Mouse (Mus musculus): ENCODE measurements at regions not wholly inside any gene's neighbourhood (a gene's known extent, or its start where the extent isn't known, plus 50 kb on each side); places are given as distances from the start of the nearest gene placed in this dataset.

DNA sequence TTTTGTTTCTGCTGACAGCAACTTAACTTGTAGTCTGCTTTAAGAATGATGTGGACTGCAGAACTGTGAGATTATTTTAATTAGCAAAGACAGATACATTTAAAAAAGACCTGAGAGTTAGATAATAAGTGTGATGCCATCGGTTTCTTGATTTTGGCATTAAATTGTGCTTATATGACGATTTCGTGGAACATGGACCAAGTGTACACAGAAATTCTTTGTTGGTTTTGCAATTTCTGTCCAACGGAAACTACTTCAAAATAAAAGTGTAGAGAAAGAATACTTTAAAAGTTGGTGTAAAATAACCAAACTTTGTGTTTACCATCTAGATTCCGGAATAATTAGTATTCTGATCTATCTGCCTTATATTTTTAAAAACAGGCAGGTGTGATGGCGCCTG lies 81.4 kb upstream of the Pik3r1 start:
- Histone ChIP-seq H3K4me1 (ENCODE audit: control insufficient read depth, insufficient read depth, low read length) (peaks cover 10% of the 10 kb centered on the region), H3K9ac (ENCODE audit: low read length) (no peak overlapping the region), H3K27ac (ENCODE audit: low read length) (no peak overlapping the region), H3K4me3 (replicated peaks; ENCODE audit: low read length) (no peak overlapping the region), H3K4me2 (ENCODE audit: low read depth, low read length) (no peak overlapping the region), H3K9me3 (replicated peaks; ENCODE audit: control insufficient read depth, low read length) (no peaks in the 10 kb centered on the region), H3K36me3 (ENCODE audit: control insufficient read depth, insufficient read depth, low read length) (no peaks in the 10 kb centered on the region), H3K27me3 (ENCODE audit: control insufficient read depth, insufficient read depth, low read length) (no peaks in the 10 kb centered on the region)
- ATAC-seq (ENCODE audit: insufficient read depth, low FRiP score): no peak
- 86% methylated on average over 6 of the region's 6 CpGs for WGBS

DNA sequence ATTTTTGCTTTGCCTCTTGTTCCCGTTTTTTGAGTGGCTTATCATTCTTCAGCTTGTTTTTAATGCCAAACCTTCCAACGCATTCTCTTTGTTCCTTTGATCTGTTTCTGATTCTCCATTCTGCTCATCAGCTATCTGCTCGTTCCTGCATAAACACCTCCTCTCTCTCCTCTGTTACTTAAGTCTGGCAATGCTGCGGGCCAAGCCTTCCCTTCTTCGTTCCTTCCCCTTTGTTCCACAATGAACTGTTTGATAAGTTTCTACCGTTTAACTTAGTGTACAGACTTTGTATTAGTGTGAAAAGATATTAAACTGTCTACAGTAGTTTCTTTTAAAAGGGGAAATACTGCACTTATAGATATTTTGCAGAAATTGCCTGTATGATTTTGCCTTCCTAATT lies 83.3 kb upstream of the Pik3r1 start:
- Histone ChIP-seq H3K9me3 (replicated peaks; ENCODE audit: control insufficient read depth, low read length) (no peaks in the 10 kb centered on the region), H3K4me1 (ENCODE audit: control insufficient read depth, insufficient read depth, low read length) (peaks cover 5% of the 10 kb centered on the region), H3K4me2 (ENCODE audit: low read depth, low read length) (no peak overlapping the region), H3K27me3 (ENCODE audit: control insufficient read depth, insufficient read depth, low read length) (no peaks in the 10 kb centered on the region), H3K4me3 (replicated peaks; ENCODE audit: low read length) (no peak overlapping the region), H3K9ac (ENCODE audit: low read length) (no peak overlapping the region), H3K27ac (ENCODE audit: low read length) (no peak overlapping the region), H3K36me3 (ENCODE audit: control insufficient read depth, insufficient read depth, low read length) (no peaks in the 10 kb centered on the region)
- WGBS: 56% methylated on average over 6 of the region's 6 CpGs
- ATAC-seq (ENCODE audit: insufficient read depth, low FRiP score): no peak

GRCm38 (mm10) chr13:101852960-101853359 lies 84.9 kb upstream of the Pik3r1 start:
- 91% methylated on average over 5 of the region's 5 CpGs for WGBS
- Histone ChIP-seq H3K4me2 (ENCODE audit: low read depth, low read length) (no peak overlapping the region), H3K36me3 (ENCODE audit: control insufficient read depth, insufficient read depth, low read length) (no peaks in the 10 kb centered on the region), H3K27me3 (ENCODE audit: control insufficient read depth, insufficient read depth, low read length) (no peaks in the 10 kb centered on the region), H3K9ac (ENCODE audit: low read length) (no peak overlapping the region), H3K4me3 (replicated peaks; ENCODE audit: low read length) (no peak overlapping the region), H3K9me3 (replicated peaks; ENCODE audit: control insufficient read depth, low read length) (no peaks in the 10 kb centered on the region), H3K4me1 (ENCODE audit: control insufficient read depth, insufficient read depth, low read length) (peaks cover 3% of the 10 kb centered on the region), H3K27ac (ENCODE audit: low read length) (no peak overlapping the region)
- ATAC-seq (ENCODE audit: insufficient read depth, low FRiP score): no peak

DNA sequence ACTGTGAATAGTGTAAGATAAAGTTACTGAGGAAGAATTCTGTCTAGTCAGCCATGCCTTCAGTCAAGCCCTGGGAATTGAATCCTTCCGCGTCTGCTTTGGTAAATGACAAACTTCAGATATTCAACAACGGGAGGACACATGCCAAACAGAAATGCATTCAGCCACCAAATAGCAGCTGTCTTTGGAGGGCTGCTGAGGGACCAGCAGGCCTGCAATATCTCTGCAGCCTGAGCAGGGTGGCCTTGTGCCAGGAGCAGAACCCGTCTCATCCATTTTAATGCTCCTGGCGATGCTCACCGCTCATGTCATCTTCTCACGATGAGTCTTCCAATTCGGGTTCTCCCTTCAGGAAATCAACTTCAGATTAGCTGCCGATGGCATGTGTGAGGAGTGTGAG lies 87.1 kb upstream of the Pik3r1 start:
- no peak for ATAC-seq (ENCODE audit: insufficient read depth, low FRiP score)

DNA sequence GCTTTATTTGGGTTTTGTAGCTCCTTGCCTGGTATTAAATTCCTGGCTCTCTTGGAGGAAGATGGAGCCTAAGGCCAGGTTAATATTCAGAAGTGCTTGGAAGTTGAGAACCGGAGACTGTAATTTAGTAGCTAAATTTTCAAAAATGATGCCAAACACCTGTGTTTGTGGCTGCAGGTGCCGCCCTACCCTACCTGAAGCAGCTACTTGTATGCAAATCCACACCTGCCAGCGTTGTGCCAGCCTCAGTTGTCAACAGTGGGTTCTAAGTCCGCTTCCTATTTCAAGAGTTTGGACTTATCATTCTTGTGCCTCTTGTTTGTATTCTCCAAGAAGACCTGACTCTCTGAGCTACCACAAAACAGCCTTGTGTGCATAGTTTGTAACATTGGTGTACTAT lies 92.7 kb upstream of the Pik3r1 start:
- WGBS: 79% methylated on average over 4 of the region's 4 CpGs
- Histone ChIP-seq H3K4me2 (ENCODE audit: low read depth, low read length) (no peak overlapping the region), H3K9ac (ENCODE audit: low read length) (no peak overlapping the region), H3K27ac (ENCODE audit: low read length) (no peak overlapping the region), H3K4me3 (replicated peaks; ENCODE audit: low read length) (no peak overlapping the region), H3K4me1 (ENCODE audit: control insufficient read depth, insufficient read depth, low read length) (no peaks in the 10 kb centered on the region), H3K36me3 (ENCODE audit: control insufficient read depth, insufficient read depth, low read length) (no peaks in the 10 kb centered on the region), H3K9me3 (replicated peaks; ENCODE audit: control insufficient read depth, low read length) (no peaks in the 10 kb centered on the region), H3K27me3 (ENCODE audit: control insufficient read depth, insufficient read depth, low read length) (no peaks in the 10 kb centered on the region)
- ATAC-seq (ENCODE audit: insufficient read depth, low FRiP score): no peak

More for the DNA sequence above, 87.1 kb upstream of the Pik3r1 start:
- Histone ChIP-seq H3K4me3 (replicated peaks; ENCODE audit: low read length) (no peak overlapping the region), H3K27ac (ENCODE audit: low read length) (no peak overlapping the region), H3K27me3 (ENCODE audit: control insufficient read depth, insufficient read depth, low read length) (no peaks in the 10 kb centered on the region), H3K36me3 (ENCODE audit: control insufficient read depth, insufficient read depth, low read length) (no peaks in the 10 kb centered on the region), H3K4me1 (ENCODE audit: control insufficient read depth, insufficient read depth, low read length) (no peaks in the 10 kb centered on the region), H3K9ac (ENCODE audit: low read length) (no peak overlapping the region), H3K9me3 (replicated peaks; ENCODE audit: control insufficient read depth, low read length) (no peaks in the 10 kb centered on the region), H3K4me2 (ENCODE audit: low read depth, low read length) (no peak overlapping the region)
- WGBS: 48% methylated on average over 9 of the region's 9 CpGs

DNA sequence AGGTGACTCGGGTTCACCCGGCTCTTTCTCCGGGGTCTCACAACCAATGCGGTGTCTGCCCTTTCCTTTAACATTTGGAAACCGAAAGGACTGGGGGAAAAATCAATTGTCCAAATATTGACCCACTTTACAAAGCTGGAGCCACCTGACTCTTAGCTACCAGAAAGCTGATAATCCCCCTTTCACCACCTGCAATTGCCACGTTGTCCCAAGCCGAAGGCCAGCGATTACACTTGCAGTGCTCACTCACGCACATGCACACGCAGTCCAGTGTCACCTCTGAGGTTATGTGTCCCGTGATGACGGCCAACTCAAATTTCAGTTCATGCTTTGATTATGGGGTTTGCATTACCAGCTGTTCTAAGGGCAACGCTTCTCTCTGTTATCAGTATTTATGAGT lies 94.0 kb upstream of the Pik3r1 start:
- 67% methylated on average over 13 of the region's 13 CpGs for WGBS

GRCm38 (mm10) chr13:101863015-101863414 lies 95.0 kb upstream of the Pik3r1 start:
- Histone ChIP-seq H3K4me1 (ENCODE audit: control insufficient read depth, insufficient read depth, low read length) (no peaks in the 10 kb centered on the region), H3K9ac (ENCODE audit: low read length) (no peak overlapping the region), H3K27me3 (ENCODE audit: control insufficient read depth, insufficient read depth, low read length) (no peaks in the 10 kb centered on the region), H3K27ac (ENCODE audit: low read length) (no peak overlapping the region), H3K9me3 (replicated peaks; ENCODE audit: control insufficient read depth, low read length) (no peaks in the 10 kb centered on the region), H3K4me2 (ENCODE audit: low read depth, low read length) (no peak overlapping the region), H3K4me3 (replicated peaks; ENCODE audit: low read length) (no peak overlapping the region), H3K36me3 (ENCODE audit: control insufficient read depth, insufficient read depth, low read length) (no peaks in the 10 kb centered on the region)
- 71% methylated on average over 7 of the region's 7 CpGs for WGBS
- ATAC-seq (ENCODE audit: insufficient read depth, low FRiP score): no peak

More for the DNA sequence above, 94.0 kb upstream of the Pik3r1 start:
- no peaks in the 10 kb centered on the region for H3K36me3 ChIP-seq (ENCODE audit: control insufficient read depth, insufficient read depth, low read length)
- no peaks in the 10 kb centered on the region for H3K4me1 ChIP-seq (ENCODE audit: control insufficient read depth, insufficient read depth, low read length)
- peak; percentile 86 for ATAC-seq (ENCODE audit: insufficient read depth, low FRiP score)
- 0 out of 2 replicates have a peak overlapping the region, but pooled peaks have one; percentile 14 for H3K4me2 ChIP-seq (ENCODE audit: low read depth, low read length)
- H3K27ac ChIP-seq (ENCODE audit: low read length): no peak overlapping the region; the same call in 1 of the 2 replicates
- H3K27me3 ChIP-seq (ENCODE audit: control insufficient read depth, insufficient read depth, low read length): no peaks in the 10 kb centered on the region
- no peak overlapping the region for H3K4me3 ChIP-seq (replicated peaks; ENCODE audit: low read length)
- no peaks in the 10 kb centered on the region for H3K9me3 ChIP-seq (replicated peaks; ENCODE audit: control insufficient read depth, low read length)
- no peak overlapping the region for H3K9ac ChIP-seq (ENCODE audit: low read length)

DNA sequence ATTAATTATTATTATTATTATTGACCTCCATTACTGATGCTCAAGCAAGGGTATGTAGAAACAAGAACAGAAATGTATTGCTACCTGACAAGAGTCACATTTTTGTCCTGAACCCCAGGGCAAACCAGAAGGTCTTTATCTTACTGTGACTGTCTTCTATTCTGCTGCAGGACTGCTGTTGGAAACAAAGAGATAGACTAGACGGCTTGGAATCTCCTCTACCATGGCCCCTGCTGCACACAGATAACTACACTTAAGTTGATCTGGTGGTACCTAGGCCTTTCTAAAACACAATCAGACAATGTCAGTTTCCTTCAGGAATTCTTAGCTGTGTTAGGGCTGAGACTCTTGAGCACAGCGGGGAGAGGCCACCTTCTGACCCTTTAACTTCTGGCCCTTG lies 95.6 kb upstream of the Pik3r1 start:
- H3K36me3 ChIP-seq (ENCODE audit: control insufficient read depth, insufficient read depth, low read length): no peaks in the 10 kb centered on the region
- no peaks in the 10 kb centered on the region for H3K4me1 ChIP-seq (ENCODE audit: control insufficient read depth, insufficient read depth, low read length)
- H3K4me2 ChIP-seq (ENCODE audit: low read depth, low read length): no peak overlapping the region
- WGBS: 77% methylated on average over 2 of the region's 2 CpGs
- H3K4me3 ChIP-seq (replicated peaks; ENCODE audit: low read length): no peak overlapping the region
- no peak overlapping the region for H3K27ac ChIP-seq (ENCODE audit: low read length)
- H3K27me3 ChIP-seq (ENCODE audit: control insufficient read depth, insufficient read depth, low read length): no peaks in the 10 kb centered on the region
- H3K9me3 ChIP-seq (replicated peaks; ENCODE audit: control insufficient read depth, low read length): no peaks in the 10 kb centered on the region
- ATAC-seq (ENCODE audit: insufficient read depth, low FRiP score): no peak
- no peak overlapping the region for H3K9ac ChIP-seq (ENCODE audit: low read length)

- Histone ChIP-seq H3K4me2 (ENCODE audit: low read depth, low read length) (no peak overlapping the region), H3K4me1 (ENCODE audit: control insufficient read depth, insufficient read depth, low read length) (no peaks in the 10 kb centered on the region), H3K36me3 (ENCODE audit: control insufficient read depth, insufficient read depth, low read length) (no peaks in the 10 kb centered on the region), H3K9ac (ENCODE audit: low read length) (no peak overlapping the region), H3K27me3 (ENCODE audit: control insufficient read depth, insufficient read depth, low read length) (no peaks in the 10 kb centered on the region), H3K4me3 (replicated peaks; ENCODE audit: low read length) (no peak overlapping the region), H3K9me3 (replicated peaks; ENCODE audit: control insufficient read depth, low read length) (no peaks in the 10 kb centered on the region), H3K27ac (ENCODE audit: low read length) (no peak overlapping the region; the same call in 1 of the 2 replicates)
- 28% methylated on average over 4 of the region's 4 CpGs for WGBS
- no peak for ATAC-seq (ENCODE audit: insufficient read depth, low FRiP score)
Measured at GRCm38 (mm10) chr13:101866843-101867242, 98.8 kb upstream of the Pik3r1 start.

- no peaks in the 10 kb centered on the region for H3K27me3 ChIP-seq (ENCODE audit: control insufficient read depth, insufficient read depth, low read length)
- WGBS: 89% methylated on average over 4 of the region's 4 CpGs
- no peaks in the 10 kb centered on the region for H3K4me1 ChIP-seq (ENCODE audit: control insufficient read depth, insufficient read depth, low read length)
- no peaks in the 10 kb centered on the region for H3K36me3 ChIP-seq (ENCODE audit: control insufficient read depth, insufficient read depth, low read length)
- H3K27ac ChIP-seq (ENCODE audit: low read length): no peak overlapping the region
- no peaks in the 10 kb centered on the region for H3K9me3 ChIP-seq (replicated peaks; ENCODE audit: control insufficient read depth, low read length)
- no peak overlapping the region for H3K4me2 ChIP-seq (ENCODE audit: low read depth, low read length)
- no peak for ATAC-seq (ENCODE audit: insufficient read depth, low FRiP score)
- H3K9ac ChIP-seq (ENCODE audit: low read length): no peak overlapping the region
- no peak overlapping the region for H3K4me3 ChIP-seq (replicated peaks; ENCODE audit: low read length)
Measured at GRCm38 (mm10) chr13:101874761-101875160, 106.7 kb upstream of the Pik3r1 start.

Measured in stomach, embryonic 16.5 days (tissue).